Mouse (Mus musculus): Measurements from ENCODE around the gene Trmt1l.

GRCm38 (mm10) chr1:151483568-151483967 lies 55.2 kb downstream of the Trmt1l start:
- TF ChIP-seq CTCF (IDR thresholded peaks at IDR 0.05; ENCODE audit: insufficient read depth, low read depth, low read length) (no peak), POLR2A (IDR thresholded peaks at IDR 0.05; ENCODE audit: insufficient read depth, low read depth, low read length) (no peak)

Data from olfactory bulb, adult 2 months (tissue).